Mouse (Mus musculus) left cerebral cortex, adult 9 months (tissue): Measurements from ENCODE around the gene Thada.

Experiments
- DNase-seq, 2 experiments: peaks; one replicate each; pipeline ENCODE4 v3.0.0; 2022; ENCODE audit warnings: low spot score in 2 of 2

Gene Thada

GRCm38 (mm10) chr17:84477176-84477575 is 11.2 kb upstream of the Thada start:
- DNase-seq, result no peak

GRCm38 (mm10) chr17:84474312-84474711 is 8.3 kb upstream of the Thada start:
- peak in 1 of 2 experiments; percentile 40 for DNase-seq

- no peak for DNase-seq
Observed at GRCm38 (mm10) chr17:84435012-84435411, 31.0 kb downstream of the Thada start.

GRCm38 (mm10) chr17:84434233-84434632 is 31.8 kb downstream of the Thada start:
- no peak for DNase-seq

- DNase-seq, result no peak
Observed at GRCm38 (mm10) chr17:84431991-84432390, 34.0 kb downstream of the Thada start.

- DNase-seq, result no peak
Observed at GRCm38 (mm10) chr17:84424258-84424657, 41.7 kb downstream of the Thada start.

GRCm38 (mm10) chr17:84422916-84423315 is 43.1 kb downstream of the Thada start:
- DNase-seq, result no peak

- DNase-seq, result no peak
Observed at GRCm38 (mm10) chr17:84422001-84422785, 43.8 kb downstream of the Thada start.

- DNase-seq, result no peak
Observed at GRCm38 (mm10) chr17:84421042-84421441, 45.0 kb downstream of the Thada start.

GRCm38 (mm10) chr17:84420276-84420639 is 45.7 kb downstream of the Thada start:
- no peak for DNase-seq

- DNase-seq, result peak; percentile 27 to 74
Observed at GRCm38 (mm10) chr17:84419326-84420275, 46.4 kb downstream of the Thada start.

GRCm38 (mm10) chr17:84415936-84416335 is 50.1 kb downstream of the Thada start:
- no peak for DNase-seq

GRCm38 (mm10) chr17:84408731-84409130 is 57.3 kb downstream of the Thada start:
- DNase-seq, result no peak

GRCm38 (mm10) chr17:84405616-84406015 is 60.4 kb downstream of the Thada start:
- DNase-seq, result no peak

- no peak for DNase-seq
Observed at GRCm38 (mm10) chr17:84401796-84402195, 64.2 kb downstream of the Thada start.

GRCm38 (mm10) chr17:84399431-84399830 is 66.6 kb downstream of the Thada start:
- DNase-seq, result no peak

GRCm38 (mm10) chr17:84390026-84390425 is 76.0 kb downstream of the Thada start:
- no peak for DNase-seq

- DNase-seq, result no peak
Observed at GRCm38 (mm10) chr17:84386176-84386575, 79.8 kb downstream of the Thada start.

- DNase-seq, result no peak
Observed at GRCm38 (mm10) chr17:84385696-84386095, 80.3 kb downstream of the Thada start.

GRCm38 (mm10) chr17:84384661-84385060 is 81.3 kb downstream of the Thada start:
- no peak for DNase-seq

GRCm38 (mm10) chr17:84380340-84380739 is 85.7 kb downstream of the Thada start:
- DNase-seq, result no peak

GRCm38 (mm10) chr17:84376882-84377281 is 89.1 kb downstream of the Thada start:
- DNase-seq, result no peak
